Mouse (Mus musculus): ENCODE results near the gene Apom. TPM values are rescaled to one million over a fixed set of nuclear protein-coding genes. Genes with fewer than 3 reads are reported as not detected.

The Apom gene
- total and polyA plus RNA-seq, 3 experiments = 0.15 to 0.79 TPM; not detected in 1

- Histone ChIP-seq H3K4me3 (ENCODE audit: control insufficient read depth in 1 of 2, insufficient read depth in 1 of 2, low read depth in 2 of 2, low read length in 2 of 2) (no peak overlapping the region; a peak in 1 of 4 replicates), H3K36me3 (ENCODE audit: control insufficient read depth in 1 of 2, insufficient read depth in 2 of 2, low read length in 2 of 2) (peaks cover 0 to 15% of the 10 kb centered on the region in 2 experiments; a peak in 2 of 4 replicates), H3K4me1 (ENCODE audit: control insufficient read depth in 1 of 2, insufficient read depth in 2 of 2, low read length in 2 of 2) (peaks cover 12 to 22% of the 10 kb centered on the region in 2 experiments), H3K9ac (ENCODE audit: control insufficient read depth, low read depth, low read length, poor library complexity, severe bottlenecking) (peak overlapping the region; percentile 3), H3K9me3 (replicated peaks; ENCODE audit: insufficient read depth, low read length) (no peaks in the 10 kb centered on the region), H3K27ac (ENCODE audit: control insufficient read depth, low read depth, low read length) (peak overlapping the region; percentile 29), H3K79me2 (ENCODE audit: control insufficient read depth, insufficient read depth, low read length, poor library complexity) (no peaks in the 10 kb centered on the region), H3K27me3 (ENCODE audit: control insufficient read depth in 1 of 2, insufficient read depth in 2 of 2, low read length in 2 of 2) (no peaks in the 10 kb centered on the region)
- TF ChIP-seq USF1 (IDR thresholded peaks at IDR 0.05; ENCODE audit: low read depth, low read length) (no peak), MAX (IDR thresholded peaks at IDR 0.05; ENCODE audit: low read length) (no peak), EP300 (IDR thresholded peaks at IDR 0.05; ENCODE audit: low read depth in 1 of 2, low read length in 2 of 2) (no peak), TAL1 (IDR thresholded peaks at IDR 0.05; ENCODE audit: low read length) (no peak), POLR2AphosphoS5 (IDR thresholded peaks at IDR 0.05; ENCODE audit: borderline replicate concordance, low read depth, low read length) (no peak), TBP (IDR thresholded peaks at IDR 0.05; ENCODE audit: low read depth, low read length) (no peak), SIN3A (IDR thresholded peaks at IDR 0.05; ENCODE audit: low read length) (no peak)
- no peak for DNase-seq (ENCODE audit: low read depth, low spot score)
Observed at GRCm38 (mm10) chr17:35173329-35173728, 41.5 kb upstream of the Apom start.

DNA sequence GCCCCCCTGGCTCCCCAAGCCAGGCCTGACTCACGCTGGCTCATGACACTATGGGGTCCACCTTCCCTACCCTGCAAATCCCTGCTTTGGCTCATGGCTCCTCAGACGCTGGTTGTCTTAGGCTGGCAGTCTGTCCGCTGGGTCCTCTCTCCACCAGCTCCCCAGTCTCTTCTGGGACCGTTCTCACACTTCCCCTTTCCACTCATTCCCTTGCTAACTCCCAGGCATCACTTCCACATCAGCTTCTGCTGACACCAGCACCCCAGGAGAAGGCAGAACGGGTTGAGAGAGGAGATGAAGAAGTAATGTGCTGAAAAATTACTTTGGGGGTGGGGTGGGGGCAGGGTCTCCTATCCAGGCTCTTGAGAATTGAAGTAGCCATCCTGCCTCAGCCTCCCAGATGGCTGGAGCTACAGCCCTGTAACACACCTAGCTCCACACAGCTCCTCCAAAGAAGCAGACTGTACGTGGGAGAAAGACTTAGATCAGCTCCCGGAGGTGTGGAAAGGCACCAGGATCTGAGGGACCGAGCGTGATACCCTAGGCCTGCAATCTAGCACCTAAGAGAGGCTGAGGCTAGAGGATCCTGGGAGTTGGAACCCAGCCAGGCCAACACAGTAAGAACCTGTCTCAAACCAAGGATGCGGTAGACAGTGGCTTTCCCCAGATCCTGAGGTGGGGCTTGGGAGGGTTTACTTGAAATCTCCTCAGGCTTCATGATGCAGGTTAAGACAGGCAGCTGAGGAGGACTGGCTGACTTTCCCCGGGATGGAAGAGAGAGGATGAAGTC lies 40.8 kb upstream of the Apom start:
- H3K27me3 ChIP-seq (ENCODE audit: control insufficient read depth in 1 of 2, insufficient read depth in 2 of 2, low read length in 2 of 2) = no peaks in the 10 kb centered on the region
- no peak overlapping the region for H3K4me3 ChIP-seq (ENCODE audit: control insufficient read depth in 1 of 2, insufficient read depth in 1 of 2, low read depth in 2 of 2, low read length in 2 of 2)
- H3K9ac ChIP-seq (ENCODE audit: control insufficient read depth, low read depth, low read length, poor library complexity, severe bottlenecking) = peak overlapping the region; percentile 39
- H3K27ac ChIP-seq (ENCODE audit: control insufficient read depth, low read depth, low read length) = peak overlapping the region; percentile 29; the same call in 1 of the 2 replicates
- TF ChIP-seq NRF1 (IDR thresholded peaks at IDR 0.05; ENCODE audit: insufficient read depth, low read depth, low read length, poor library complexity, severe bottlenecking) (no peak), BHLHE40 (IDR thresholded peaks at IDR 0.05; ENCODE audit: borderline replicate concordance, low read depth, low read length) (no peak), MEF2A (IDR thresholded peaks at IDR 0.05; ENCODE audit: extremely low read depth, insufficient replicate concordance, low read depth, low read length, poor library complexity, severe bottlenecking) (no peak), POLR2AphosphoS5 (IDR thresholded peaks at IDR 0.05; ENCODE audit: borderline replicate concordance, low read depth, low read length) (no peak), CHD1 (IDR thresholded peaks at IDR 0.05; ENCODE audit: low read depth, low read length) (no peak), ETS1 (IDR thresholded peaks at IDR 0.05; ENCODE audit: low read depth, low read length) (0 out of 2 replicates have a peak, but pooled peaks have one; percentile 7), MYB (IDR thresholded peaks at IDR 0.05; ENCODE audit: low read depth, low read length) (no peak), TAL1 (IDR thresholded peaks at IDR 0.05; ENCODE audit: low read length) (no peak), POLR2A (IDR thresholded peaks at IDR 0.05; ENCODE audit: control insufficient read depth in 1 of 2, insufficient read depth in 1 of 2, low read depth in 1 of 2, low read length in 2 of 2, poor library complexity in 1 of 2) (0 out of 4 replicates have a peak, but pooled peaks of 1 of the 2 experiments have one; percentile 33)
- no peaks in the 10 kb centered on the region for H3K79me2 ChIP-seq (ENCODE audit: control insufficient read depth, insufficient read depth, low read length, poor library complexity)
- DNase-seq (ENCODE audit: low read depth, low spot score) = peak; percentile 76
- no peaks in the 10 kb centered on the region for H3K9me3 ChIP-seq (replicated peaks; ENCODE audit: insufficient read depth, low read length)
- peaks cover 12 to 22% of the 10 kb centered on the region in 2 experiments for H3K4me1 ChIP-seq (ENCODE audit: control insufficient read depth in 1 of 2, insufficient read depth in 2 of 2, low read length in 2 of 2)
- peaks cover 0 to 15% of the 10 kb centered on the region in 2 experiments; a peak in 2 of 4 replicates for H3K36me3 ChIP-seq (ENCODE audit: control insufficient read depth in 1 of 2, insufficient read depth in 2 of 2, low read length in 2 of 2)
